Mouse (Mus musculus) lung, adult 18-20 months (tissue): Measurements from ENCODE around the gene Dcaf12.

Experiments used
- DNase-seq, 2 experiments: peaks; one replicate each; pipeline ENCODE4 v3.0.0; 2022; ENCODE audit warnings: mixed read lengths in 2 of 2

The Dcaf12 gene

DNA sequence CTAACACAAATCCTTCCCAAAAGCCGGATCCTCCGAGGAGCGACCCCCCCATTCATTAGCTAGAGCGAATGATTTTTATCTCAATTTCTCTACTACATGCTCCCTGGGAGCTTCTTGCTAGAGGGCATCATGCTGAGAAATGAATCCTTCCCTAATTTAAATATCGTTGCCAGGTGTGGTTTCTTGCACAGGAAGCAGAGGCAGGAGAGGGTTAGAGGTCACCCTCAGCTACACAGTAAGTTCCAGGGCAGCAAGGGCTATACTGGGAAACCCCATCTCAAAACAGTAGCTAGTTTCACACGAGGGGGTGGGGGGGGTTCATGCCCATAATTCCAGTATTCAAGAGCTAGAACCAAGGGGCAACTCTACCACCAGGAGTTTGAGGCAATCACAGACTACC, 7.3 kb downstream of the Dcaf12 start:
- no peak for DNase-seq

GRCm38 (mm10) chr4:41304302-41304701, 10.4 kb downstream of the Dcaf12 start:
- no peak for DNase-seq

DNA sequence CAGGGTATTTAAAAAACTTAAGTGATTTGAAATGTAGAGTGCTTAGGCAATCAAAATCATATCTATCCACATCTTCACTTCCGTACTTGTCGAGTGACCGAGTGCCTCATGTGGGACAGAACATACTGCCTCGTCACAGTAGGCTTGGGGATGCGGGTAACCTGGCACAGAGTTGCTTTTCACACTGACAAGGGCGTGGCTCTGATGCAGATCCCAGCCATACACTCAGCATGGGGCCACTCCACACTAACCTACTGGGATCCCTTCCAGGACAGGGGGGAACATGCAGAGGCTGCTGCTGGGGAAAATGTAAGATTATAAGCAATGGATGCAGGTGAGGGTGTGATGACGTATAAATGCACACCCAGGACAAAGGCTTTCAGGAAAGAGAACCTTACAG, 11.0 kb downstream of the Dcaf12 start:
- DNase-seq: no peak

- DNase-seq: no peak
Observed at GRCm38 (mm10) chr4:41298976-41299375, 15.7 kb downstream of the Dcaf12 start.

- no peak for DNase-seq
Observed at GRCm38 (mm10) chr4:41295960-41296359, 18.7 kb downstream of the Dcaf12 start.

GRCm38 (mm10) chr4:41295507-41295906, 19.2 kb downstream of the Dcaf12 start:
- no peak for DNase-seq

DNA sequence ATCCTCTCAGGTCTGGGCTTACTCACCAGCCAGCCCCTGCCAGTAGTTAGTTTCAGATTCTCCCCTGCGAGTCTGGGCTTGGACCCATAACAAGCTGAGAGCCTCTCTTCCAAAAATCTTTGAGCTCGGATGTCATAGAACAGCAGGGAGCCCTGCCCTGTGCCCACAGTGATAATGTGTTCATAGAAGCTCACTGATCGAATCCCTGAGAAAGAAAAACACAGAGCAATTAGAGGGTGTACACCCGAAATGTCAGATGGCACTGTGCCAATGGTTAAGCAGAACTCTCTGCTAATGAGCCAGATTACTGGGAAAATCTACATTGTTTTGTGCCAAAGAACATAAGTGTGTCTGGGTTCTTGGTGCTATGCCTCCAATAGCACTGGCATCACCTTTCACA, 20.8 kb downstream of the Dcaf12 start:
- DNase-seq: no peak

GRCm38 (mm10) chr4:41289802-41290201, 24.9 kb downstream of the Dcaf12 start:
- DNase-seq: no peak

- DNase-seq: peak in 1 of 2 experiments; percentile 21
Observed at GRCm38 (mm10) chr4:41286420-41286819, 28.3 kb downstream of the Dcaf12 start.

DNA sequence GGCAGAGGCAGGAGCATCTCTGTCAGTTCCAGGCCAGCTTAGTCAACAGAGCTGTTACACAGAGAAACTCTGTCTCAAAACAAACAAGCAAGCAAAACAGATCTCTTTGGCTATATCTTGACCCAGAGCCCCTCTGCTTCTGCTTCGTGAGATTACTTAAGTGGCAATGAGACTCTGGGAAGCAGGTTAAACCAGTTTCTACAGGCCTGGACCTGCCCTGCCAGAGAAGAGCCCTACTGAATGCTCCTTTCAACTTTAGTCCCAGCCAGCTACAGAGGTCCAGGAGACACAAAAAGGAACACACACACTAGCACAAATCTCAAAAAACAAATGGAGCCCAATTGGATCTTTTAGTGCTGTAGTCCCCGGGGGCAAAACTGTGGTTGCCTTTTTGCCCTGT, 30.6 kb downstream of the Dcaf12 start:
- DNase-seq: peak; percentile 40 to 66

DNA sequence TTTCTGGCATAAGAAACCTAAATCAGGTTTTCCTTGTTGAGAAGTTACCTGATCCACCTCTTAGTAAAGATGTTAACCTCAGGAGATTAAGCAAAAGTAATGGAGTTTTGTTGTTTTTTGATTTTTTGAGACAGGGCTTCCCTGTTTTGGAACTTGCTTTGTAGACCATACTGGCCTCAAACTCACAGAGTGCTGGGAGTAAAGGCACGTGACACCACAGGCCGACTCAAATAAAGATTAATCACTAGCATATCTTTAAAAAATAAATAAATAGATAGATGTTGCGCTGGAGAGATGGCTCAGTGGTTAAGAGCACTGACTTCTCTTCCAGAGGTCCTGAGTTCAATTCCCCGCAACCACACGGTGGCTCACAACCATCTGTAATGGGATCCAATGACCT, 38.8 kb downstream of the Dcaf12 start:
- no peak for DNase-seq

DNA sequence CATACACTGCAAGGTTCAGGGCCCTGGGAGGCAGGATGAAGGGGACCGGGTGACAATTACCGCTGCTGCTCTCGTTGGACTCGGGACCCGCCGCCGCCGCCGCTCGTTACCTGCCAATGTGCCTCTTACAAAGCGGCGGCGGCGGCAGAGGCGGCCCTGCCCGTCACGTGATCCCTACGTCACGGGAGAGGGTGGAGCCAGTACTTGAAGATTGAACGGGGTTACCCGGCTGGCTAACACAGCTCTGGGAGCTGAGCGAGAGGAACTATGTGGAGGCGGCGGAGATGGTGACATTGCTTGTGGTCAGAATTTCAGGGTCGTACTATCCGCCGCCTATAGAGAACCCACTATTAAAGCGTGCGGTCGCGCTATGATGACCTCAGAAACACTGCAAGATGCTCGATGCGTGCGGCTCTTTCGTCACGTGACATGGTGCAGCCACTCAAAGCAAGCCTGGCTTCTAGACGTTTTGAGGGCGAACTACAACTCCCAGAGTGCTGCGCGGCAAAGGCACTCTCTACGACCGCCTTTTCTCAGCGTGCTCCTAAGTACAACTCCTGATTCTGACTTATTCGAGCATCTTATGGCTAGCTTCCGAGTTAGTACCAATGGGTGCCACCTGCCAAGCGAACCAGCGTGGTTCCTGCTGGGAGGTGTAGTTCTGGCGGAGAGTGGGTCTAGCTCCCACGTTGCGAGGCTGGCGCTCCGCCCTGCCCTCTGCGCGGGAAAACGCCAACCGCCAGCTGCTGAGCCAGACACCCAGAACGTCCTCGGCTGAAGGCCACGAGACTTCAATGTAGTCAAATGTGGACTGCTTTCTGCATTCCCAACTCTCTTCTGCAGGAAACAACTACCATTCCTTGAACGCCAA, 39.5 kb downstream of the Dcaf12 start, which contains the start of gene Ubap2:
Ubap2 (minus strand) TSS at position 165 of the 871 bp plus-strand sequence.
- peak; percentile 98 for DNase-seq

GRCm38 (mm10) chr4:41274377-41274979, 40.2 kb downstream of the Dcaf12 start:
- DNase-seq: peak in 1 of 2 experiments; percentile 9

DNA sequence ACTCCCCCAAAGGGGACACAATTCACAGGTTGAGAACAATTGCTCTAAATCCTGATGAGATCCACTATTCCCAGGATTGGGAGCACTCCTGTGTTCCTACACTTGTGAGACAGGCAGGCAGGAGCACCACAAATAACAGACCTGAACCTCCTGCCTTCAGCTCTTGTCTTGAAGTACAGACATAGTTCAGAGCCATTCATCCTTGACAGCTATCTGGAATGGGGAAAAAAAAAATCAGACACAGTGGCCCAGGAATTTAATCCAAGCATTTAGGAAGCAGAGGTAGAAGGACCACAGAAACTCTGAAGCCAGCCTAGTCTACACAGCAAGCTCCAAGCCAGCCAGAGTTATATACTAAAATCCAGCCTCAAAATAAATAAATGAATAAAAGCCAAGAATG, 46.6 kb downstream of the Dcaf12 start:
- no peak for DNase-seq

- DNase-seq: peak in 1 of 2 experiments; percentile 24
Observed at GRCm38 (mm10) chr4:41266350-41266749, 48.3 kb downstream of the Dcaf12 start.

DNA sequence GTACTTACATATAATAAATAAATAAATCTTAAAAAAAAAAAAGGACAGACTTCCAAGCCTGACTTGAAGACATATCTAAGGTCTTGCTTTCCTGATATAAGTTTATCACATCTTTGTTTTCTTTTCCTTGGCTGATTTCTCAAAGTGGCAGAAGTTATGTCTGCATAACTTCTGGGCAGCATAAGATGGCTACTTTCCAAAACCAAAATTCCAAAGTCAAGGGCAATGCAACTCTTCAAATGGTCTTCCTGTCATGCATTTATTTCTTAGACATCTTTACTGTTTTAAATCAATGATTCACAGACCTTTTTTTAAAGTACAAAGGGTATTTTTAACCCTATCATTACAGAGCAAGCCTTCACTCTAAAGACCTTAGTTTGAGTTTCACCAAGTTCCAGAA, 54.0 kb downstream of the Dcaf12 start:
- no peak for DNase-seq

GRCm38 (mm10) chr4:41259019-41259418, 55.7 kb downstream of the Dcaf12 start:
- DNase-seq: no peak

DNA sequence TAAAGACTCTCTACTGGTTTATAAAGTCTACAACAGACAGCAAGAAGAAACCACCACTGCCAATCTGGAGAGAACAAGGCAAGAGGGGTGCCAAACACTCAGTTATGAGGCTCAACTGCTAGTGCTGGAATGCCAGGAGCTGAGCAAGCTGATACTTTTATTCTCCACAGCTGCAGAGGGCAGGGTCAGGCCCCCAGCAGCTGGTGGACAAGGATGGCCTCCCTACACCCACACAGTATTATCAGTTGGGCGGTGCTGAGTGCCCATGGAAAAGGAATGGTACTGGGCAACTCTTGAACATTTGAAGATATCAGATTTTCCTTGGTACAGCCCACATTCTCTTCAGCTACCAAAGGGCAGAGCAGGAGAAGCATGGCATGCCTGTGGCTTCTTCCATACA, 56.9 kb downstream of the Dcaf12 start:
- no peak for DNase-seq

DNA sequence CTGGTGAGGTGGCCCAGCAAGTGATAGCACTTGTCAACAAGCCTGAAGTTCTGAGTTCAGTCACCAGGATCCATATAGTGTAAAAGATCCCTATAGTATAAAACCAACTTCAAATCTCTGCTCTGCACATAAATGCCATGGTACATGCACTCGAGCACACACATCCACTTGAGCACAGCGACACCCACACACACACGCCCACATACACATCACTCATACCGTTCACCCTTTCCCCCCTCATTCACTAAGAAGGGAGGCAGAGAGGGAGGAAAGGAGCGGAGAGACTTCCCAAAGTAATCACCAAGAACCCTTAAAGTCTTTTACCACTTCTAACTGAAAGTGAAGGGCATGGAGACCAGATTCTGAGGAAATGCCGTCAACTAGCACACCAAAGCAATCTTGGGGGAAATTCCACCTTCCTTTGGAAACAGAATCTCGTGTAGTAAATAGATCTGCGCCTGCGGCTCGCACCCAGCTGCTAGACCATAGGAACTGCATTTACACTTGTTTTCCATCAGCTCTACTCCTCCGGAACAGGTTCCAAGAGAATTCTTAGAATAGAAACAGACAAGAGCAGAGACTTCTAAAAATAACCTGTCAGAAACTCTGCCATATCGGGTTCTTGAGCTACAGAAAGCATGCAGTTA, 59.0 kb downstream of the Dcaf12 start:
- no peak for DNase-seq

- DNase-seq: no peak
Observed at GRCm38 (mm10) chr4:41253756-41254155, 60.9 kb downstream of the Dcaf12 start.

DNA sequence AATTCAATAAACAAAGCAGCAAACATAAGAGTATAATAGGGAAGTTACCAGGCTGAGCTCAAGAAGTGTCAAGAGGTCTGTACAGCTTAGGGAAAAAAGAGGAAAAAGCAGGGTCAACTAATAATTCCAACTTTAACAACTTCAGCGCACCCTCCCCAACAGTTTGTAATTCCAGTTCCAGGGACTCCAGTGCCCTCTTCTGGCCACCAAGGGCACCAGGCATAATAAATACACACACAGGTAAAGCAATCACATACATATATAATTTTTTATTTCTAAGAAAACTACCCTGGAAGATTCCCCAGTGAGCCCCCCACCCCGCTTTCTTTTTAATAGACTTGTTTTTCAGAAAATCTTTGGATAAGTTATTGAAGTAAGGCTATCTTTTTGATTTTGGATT, 69.3 kb downstream of the Dcaf12 start:
- no peak for DNase-seq
